13 mouse cellular contexts compared by ENCODE assay signal in genomic region chr2:68381881-68382280, GRCm38 (mm10).
DNase-seq lines count a peak whose midpoint lies in the region; ATAC-seq lines count a peak whose summit lies in the region.
"Had no signal": no experiment of that assay in that cellular context is flagged by ENCODE, and none has a peak within 500 bp of the region (broad histone marks: within the 10 kb centered on the region; RNA-seq: fewer than 3 reads in every experiment).

No protein-coding gene starts in this region.

- H3K4me1 ChIP-seq in liver, embryonic 11.5 days (replicated peaks; ENCODE audit: control insufficient read depth, insufficient read depth, low read length) = peaks cover 20% of the 10 kb centered on the region
- peaks cover 76% of the 10 kb centered on the region for H3K4me1 ChIP-seq in embryonic facial prominence, embryonic 10.5 days
- peaks cover 26% of the 10 kb centered on the region for H3K4me1 ChIP-seq in liver, embryonic 13.5 days (replicated peaks)

- no peak overlapping the region; the same call in 1 of the 2 replicates for H3K4me2 ChIP-seq in liver, embryonic 11.5 days
- 0 out of 2 replicates have a peak overlapping the region, but pooled peaks have one; percentile 17 for H3K4me2 ChIP-seq in liver, embryonic 13.5 days
- H3K4me2 ChIP-seq: midbrain, embryonic 11.5 days; neural tube, embryonic 13.5 days had no signal

- no peaks in the 10 kb centered on the region for H3K9me3 ChIP-seq in liver, embryonic 11.5 days (ENCODE audit: control insufficient read depth, low read length)
- no peaks in the 10 kb centered on the region for H3K9me3 ChIP-seq in embryonic facial prominence, embryonic 10.5 days
- H3K9me3 ChIP-seq in liver, embryonic 13.5 days (replicated peaks) = no peaks in the 10 kb centered on the region
- H3K9me3 ChIP-seq: neural tube, embryonic 13.5 days had no signal

- 64% methylated on average over 4 of the region's 4 CpGs for WGBS in liver, embryonic 11.5 days
- WGBS in embryonic facial prominence, embryonic 10.5 days = 81% methylated on average over 4 of the region's 4 CpGs
- 47% methylated on average over 4 of the region's 4 CpGs for WGBS in liver, embryonic 13.5 days (ENCODE audit: insufficient replicate concordance)

- H3K27ac ChIP-seq in liver, embryonic 11.5 days (ENCODE audit: low read depth, low read length) = no peak overlapping the region
- H3K27ac ChIP-seq in embryonic facial prominence, embryonic 10.5 days (replicated peaks) = peak overlapping the region; percentile 35
- H3K27ac ChIP-seq in liver, embryonic 13.5 days = peak overlapping the region; percentile 29
- H3K27ac ChIP-seq: kidney, postnatal 0 days; liver, embryonic 14.5 days; neural tube, embryonic 13.5 days had no signal

- H3K9ac ChIP-seq in liver, embryonic 11.5 days (ENCODE audit: low read depth, low read length) = no peak overlapping the region
- no peak overlapping the region for H3K9ac ChIP-seq in liver, embryonic 13.5 days
- H3K9ac ChIP-seq: liver, embryonic 14.5 days; neural tube, embryonic 13.5 days had no signal

- no peaks in the 10 kb centered on the region for H3K36me3 ChIP-seq in liver, embryonic 11.5 days (ENCODE audit: control insufficient read depth, insufficient read depth, low read length)
- 0 out of 2 replicates have a peak, but pooled peaks cover 9% of the 10 kb centered on the region for H3K36me3 ChIP-seq in embryonic facial prominence, embryonic 10.5 days (replicated peaks)
- H3K36me3 ChIP-seq in liver, embryonic 13.5 days = no peaks in the 10 kb centered on the region
- H3K36me3 ChIP-seq: neural tube, embryonic 13.5 days had no signal

- ATAC-seq in liver, embryonic 11.5 days (replicated peaks; ENCODE audit: low FRiP score) = peak; percentile 30; the same call in 1 of the 2 replicates
- ATAC-seq in liver, embryonic 13.5 days (ENCODE audit: low read depth) = peak; percentile 35

- H3K4me3 ChIP-seq in liver, embryonic 11.5 days (ENCODE audit: low read depth, low read length) = no peak overlapping the region
- H3K4me3 ChIP-seq in embryonic facial prominence, embryonic 10.5 days = no peak overlapping the region
- no peak overlapping the region for H3K4me3 ChIP-seq in liver, embryonic 13.5 days (replicated peaks)
- H3K4me3 ChIP-seq: neural tube, embryonic 13.5 days had no signal

- H3K27me3 ChIP-seq in liver, embryonic 11.5 days (replicated peaks; ENCODE audit: control insufficient read depth, insufficient read depth, low read length) = no peaks in the 10 kb centered on the region
- no peaks in the 10 kb centered on the region for H3K27me3 ChIP-seq in embryonic facial prominence, embryonic 10.5 days (replicated peaks; ENCODE audit: low read depth, poor library complexity, severe bottlenecking)
- no peaks in the 10 kb centered on the region for H3K27me3 ChIP-seq in liver, embryonic 13.5 days
- H3K27me3 ChIP-seq: neural tube, embryonic 13.5 days had no signal

- no peak for DNase-seq in liver, embryonic 11.5 days (ENCODE audit: low spot score)
- no peak for DNase-seq in liver
- no peak for DNase-seq in embryonic facial prominence, embryonic 10.5 days (ENCODE audit: low spot score)
- DNase-seq in liver, embryonic 13.5 days = no peak
- peak; percentile 38 for DNase-seq in thymus, postnatal 14 days
- DNase-seq in gastrocnemius, postnatal 4 days (ENCODE audit: low spot score in 2 of 2) = no peak
- DNase-seq in layer of hippocampus, postnatal 10 days (ENCODE audit: low spot score in 2 of 2) = no peak
- DNase-seq: heart, postnatal 36 days; right cerebral cortex, postnatal 25 days had no signal
